Mouse (Mus musculus): Measurements from ENCODE around the gene Smyd4. TPM values are rescaled to one million over a fixed set of nuclear protein-coding genes. Genes with fewer than 3 reads are reported as not detected.

Gene Smyd4
- polyA plus RNA-seq, 1 experiment: 5.1 TPM

DNA sequence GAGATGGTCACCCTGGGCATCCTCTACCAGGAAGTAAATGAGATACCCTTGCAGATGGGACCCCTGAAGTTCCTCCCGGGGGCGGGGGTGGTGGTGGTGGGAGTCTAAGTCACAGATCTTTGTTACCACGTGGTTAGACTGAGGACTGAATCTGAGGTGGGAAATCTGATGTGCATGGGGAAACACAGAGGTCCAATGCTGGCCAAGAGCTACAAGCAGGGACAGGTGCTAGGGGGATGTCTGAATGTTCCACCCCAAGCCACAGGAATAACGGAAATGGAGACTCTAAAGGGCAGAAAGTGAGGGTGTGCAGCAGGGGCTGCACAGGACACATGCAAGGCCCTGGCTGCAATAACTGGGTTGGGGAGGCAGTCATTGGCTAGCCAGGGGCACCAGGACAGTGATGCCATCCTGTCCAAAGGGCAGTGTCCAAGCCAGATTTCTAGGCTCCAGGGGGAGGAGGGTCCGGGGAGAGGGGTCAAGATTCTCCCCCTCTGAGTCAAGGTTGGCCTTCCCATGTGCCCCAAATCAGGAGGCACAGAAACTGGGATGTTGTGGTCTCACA lies 72.7 kb downstream of the Smyd4 start:
- no peak for DNase-seq (ENCODE audit: low read depth)

DNA sequence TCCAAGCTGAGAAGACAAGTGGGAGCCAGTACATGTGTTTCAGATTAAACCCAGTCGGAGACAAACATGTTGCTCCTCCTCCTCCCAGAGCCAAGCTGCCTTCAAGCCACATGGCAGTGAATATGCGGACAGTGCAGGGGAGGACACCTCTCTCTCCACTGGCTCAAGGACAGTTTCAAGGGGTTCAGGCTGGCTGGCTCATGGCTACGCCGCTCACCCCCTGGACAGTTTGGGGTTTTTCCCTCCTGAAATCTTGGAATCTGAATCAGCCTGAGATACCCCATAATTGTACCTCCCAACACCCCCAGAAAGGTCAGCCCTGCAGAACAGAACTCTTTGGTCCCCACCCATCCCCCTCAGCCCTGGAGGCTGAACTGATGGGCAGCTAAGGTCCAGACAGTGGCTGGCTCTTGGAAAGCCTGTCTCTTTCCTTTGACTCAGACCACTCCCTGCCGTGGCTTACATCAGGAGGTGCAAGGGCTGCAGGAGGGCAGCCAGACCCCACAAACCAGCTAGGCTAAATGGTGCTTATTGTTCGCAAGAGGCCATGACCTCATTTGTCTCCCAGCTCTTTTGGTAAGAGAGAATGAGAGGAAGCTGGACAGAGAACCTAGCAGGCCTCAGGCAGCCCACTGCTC lies 73.3 kb downstream of the Smyd4 start:
- no peak for DNase-seq (ENCODE audit: low read depth)

DNA sequence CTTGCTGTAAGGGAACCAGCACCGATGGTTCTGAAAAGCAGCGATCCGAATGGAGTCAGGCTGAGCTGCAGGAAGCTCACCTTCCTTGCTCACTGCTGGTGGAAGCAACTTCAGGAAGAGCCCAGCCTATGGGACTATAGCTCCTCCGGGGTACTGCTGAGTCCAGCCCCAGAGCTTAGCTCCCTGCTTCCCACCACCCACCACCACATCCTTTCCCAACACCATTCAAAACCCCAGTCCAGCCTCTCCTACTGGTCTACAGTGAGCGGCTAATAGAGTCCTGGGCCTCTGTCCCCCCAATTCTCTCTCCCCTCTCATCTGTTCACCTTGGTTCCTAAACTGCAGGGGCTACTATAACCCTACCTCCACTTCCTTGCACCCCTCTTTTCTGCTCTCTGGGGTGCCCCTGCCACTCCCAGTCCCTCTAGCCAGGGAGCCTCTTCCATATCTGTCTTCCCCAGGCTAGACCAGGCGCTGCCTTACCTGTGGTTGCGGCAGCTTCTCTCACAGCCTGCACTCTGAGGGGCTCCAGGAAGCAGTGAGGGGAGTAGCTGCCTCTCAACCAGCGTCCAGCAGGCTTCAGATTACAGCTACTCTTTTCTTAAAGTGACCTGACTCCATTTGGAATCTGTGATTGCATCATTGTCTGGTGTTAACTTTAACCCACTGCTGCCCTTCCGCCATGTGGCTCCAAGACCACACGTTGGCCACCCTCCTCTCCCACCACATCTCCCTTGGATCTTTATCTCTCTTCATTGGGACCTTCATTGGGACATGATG lies 74.0 kb downstream of the Smyd4 start, which contains the start of gene Serpinf1:
Gene Serpinf1 (minus strand): TSS at position 689 of the 780 bp plus-strand sequence.
- no peak for DNase-seq (ENCODE audit: low read depth)

DNA sequence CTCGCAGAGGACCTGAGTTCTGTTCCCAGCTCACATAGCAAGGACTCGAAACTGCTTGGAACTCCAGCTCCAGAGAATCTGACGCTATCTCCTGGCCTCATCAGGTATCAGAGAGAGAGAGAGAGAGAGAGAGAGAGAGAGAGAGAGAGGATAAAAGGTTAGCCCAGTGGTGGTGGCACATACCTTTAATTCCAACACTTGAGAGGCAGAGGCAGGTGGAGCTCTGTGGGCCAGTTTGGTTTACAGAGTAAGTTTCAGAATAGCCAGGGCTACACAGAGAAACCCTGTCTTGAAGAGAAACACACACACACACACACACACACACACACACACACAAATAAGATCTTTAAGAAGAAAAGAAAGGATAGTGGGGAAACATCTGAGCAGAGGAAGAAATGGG lies 74.9 kb downstream of the Smyd4 start:
- DNase-seq (ENCODE audit: low read depth): no peak

DNA sequence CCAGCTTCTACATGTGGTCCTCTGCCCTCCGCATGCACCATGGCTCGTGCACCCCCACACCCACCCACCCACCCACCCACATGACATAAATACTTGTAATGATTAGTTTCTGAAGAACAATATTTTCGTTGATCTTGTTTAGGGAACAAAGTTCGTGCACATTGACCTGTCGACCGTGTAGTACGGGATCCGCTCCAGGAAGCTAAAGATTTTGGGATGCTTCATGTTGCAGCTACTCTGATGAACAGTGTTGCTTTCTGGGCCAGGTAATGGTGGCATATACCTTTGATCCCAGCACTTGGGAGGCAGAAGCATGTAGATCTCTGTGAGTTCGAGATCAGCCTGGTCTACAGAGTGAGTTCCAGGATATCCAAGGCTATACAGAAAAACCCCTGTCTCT lies 75.8 kb downstream of the Smyd4 start:
- no peak for DNase-seq (ENCODE audit: low read depth)

DNA sequence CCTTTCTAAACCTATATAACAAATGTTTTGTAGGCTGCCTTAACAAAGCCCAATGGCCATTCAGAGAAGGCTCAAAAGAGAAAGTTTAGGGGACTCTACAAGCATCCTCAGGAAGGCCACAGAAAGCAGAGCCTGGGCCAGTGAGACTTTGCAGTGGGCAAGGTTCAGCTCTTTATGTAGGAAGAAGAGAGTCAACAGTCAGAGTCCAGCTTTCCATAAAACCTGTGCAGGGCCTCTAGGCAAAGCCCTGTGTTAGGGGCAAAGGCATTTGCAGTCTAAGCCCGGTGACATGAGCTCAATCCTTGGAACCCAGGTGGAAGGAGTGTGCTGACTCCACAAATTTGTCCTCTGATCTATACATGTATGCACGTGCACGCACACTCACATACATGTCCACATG lies 76.2 kb downstream of the Smyd4 start:
- DNase-seq (ENCODE audit: low read depth): no peak

DNA sequence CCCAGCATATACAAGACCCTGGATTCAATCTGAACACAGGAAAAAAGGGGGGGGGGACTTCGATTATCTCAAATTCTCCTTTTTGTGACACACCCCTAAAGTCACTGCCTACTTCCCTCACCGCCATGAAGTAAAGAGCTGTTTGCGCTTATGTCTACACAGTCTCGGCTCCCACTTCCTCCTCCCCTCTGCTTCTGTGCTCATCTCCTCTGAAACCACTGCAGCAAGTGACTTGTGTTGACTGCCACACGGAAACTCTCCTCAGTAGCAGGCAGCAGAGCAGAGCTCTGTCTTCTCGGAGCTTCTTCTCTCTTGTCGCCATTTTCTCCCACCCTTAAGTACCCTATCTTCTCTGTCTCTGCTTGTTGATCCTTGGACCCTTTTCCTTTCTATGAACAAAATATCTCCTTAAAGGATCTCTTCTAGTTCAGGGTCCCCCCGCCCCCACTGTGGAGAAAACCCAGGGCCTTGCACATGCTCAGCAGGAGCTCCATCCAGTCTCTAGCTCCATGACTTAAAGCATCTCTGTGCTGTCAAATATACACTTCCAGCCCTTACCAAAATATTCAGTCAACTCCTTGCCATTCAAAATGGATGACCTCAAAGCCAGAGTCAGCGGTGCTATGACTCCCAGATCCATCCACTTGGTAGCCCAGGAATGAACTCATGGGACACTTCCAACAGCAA lies 80.9 kb downstream of the Smyd4 start:
- no peak for DNase-seq (ENCODE audit: low read depth)

DNA sequence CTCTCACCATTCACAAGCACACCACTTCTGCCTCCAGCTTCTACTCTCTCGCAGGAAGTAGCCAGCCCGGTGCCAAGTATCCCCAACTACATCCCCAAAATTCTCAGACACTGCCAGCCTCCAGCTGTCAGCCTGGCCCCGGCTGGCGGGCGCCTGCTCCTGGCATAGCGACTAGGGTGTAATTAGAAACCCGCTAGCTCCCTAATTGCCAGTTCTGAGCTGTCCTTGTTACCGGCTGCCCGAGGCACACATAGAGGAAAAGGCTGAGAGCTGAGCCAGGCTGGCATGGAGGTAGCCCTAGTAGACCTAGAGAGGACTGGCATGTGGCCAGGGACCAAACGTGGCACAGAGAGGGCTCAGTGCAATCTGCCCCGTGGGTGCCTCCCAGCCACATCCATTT lies 83.1 kb downstream of the Smyd4 start:
- no peak for DNase-seq (ENCODE audit: low read depth)

DNA sequence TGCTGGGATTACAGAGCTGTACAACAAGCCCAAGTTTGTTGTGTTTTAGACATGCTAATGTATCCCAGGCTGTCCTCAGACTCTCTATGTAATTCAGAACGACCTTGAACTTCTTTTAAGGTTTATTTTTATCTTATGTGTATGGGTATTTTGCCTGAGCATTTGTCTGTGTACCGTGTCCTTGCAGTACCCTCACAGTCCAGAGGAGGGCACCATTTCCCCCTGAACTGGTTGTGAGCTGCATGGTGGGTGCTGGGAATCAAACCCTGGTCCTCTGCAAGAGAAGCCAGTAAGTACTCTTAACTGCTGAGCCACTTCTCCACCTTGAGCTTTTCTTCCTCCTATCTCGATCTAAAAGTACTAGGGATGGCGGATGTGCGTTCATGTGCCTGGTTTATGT lies 85.9 kb downstream of the Smyd4 start:
- no peak for DNase-seq (ENCODE audit: low read depth)

DNA sequence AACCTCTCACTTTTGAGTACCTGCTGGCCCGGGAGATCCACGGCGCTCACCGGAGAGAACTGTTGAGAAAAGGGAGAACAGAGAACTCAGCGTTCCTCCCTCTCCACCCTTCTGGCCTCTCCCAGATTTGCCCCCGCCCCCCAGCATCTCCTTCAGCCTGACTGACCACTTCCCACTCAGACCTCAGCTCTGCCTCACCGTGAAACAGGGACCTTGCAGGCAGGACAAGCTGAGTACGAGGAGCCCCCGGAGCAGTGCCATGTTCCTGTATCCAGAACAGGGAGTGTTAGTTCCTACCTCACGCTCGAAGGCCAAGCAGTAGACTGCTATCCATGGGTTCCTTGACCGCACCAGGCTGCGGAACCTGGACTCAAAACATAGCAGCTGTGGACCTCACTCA lies 90.0 kb downstream of the Smyd4 start:
- DNase-seq (ENCODE audit: low read depth): no peak

DNA sequence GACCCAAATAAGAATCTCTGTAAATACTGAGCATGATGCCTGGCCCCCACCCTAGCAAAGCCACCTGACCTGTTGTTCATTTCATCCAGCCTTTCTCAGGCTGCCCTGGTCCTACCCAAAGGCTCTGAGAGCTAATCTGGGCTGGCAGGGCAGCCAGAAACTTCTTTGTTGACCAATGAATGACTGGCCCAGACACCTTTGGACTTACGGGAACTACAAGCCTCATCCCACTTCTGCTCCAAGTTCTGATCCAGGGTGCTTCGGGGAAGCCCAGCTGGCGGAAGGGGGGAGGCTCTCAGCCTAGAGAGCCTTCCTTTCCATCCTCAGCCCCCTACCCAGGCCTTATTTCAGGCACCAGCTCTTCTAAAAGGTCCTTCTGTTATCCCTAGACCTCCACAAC lies 90.6 kb downstream of the Smyd4 start:
- no peak for DNase-seq (ENCODE audit: low read depth)

DNA sequence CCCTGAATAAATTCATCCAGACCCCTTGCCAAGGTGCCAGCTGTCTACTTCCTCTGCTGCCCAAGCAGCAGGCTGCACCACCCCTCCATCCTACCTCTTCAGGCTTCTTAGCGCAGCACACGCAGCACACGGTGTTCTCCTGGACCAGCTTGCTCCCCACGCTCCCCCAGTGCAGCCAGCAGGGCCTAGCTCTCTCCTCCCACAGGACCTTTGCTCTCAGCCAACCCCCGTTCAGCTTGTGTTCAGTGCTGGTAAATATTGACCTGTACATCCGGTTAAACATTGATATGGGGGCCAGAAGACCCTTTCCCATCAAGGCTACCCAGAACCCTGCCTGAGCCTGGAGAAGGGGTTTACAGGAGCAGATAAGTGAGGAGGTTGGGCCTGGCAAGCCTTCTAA lies 91.1 kb downstream of the Smyd4 start, which contains the start of gene Serpinf2:
Gene Serpinf2 (minus strand): TSS at position 229 of the 400 bp plus-strand sequence.
- no peak for DNase-seq (ENCODE audit: low read depth)

DNA sequence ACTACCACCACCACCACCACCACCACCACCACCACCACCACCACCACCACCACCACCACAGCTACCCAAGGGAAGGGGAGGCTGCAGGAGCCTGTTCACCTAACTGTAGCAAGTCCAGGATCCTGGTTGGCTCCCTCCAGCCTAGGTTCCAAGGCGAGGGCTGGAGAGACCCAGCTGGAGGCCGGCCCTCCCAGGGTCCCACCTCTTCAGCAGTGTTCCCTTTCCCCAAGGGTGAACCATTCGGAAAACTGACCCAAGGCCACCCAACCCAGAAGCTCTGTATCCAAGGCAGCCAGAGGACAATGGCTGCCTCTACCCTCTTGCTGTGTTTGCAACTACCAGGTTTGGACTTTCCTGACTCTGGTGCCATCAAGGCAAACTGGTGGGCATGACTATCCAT lies 91.7 kb downstream of the Smyd4 start:
- no peak for DNase-seq (ENCODE audit: low read depth)

DNA sequence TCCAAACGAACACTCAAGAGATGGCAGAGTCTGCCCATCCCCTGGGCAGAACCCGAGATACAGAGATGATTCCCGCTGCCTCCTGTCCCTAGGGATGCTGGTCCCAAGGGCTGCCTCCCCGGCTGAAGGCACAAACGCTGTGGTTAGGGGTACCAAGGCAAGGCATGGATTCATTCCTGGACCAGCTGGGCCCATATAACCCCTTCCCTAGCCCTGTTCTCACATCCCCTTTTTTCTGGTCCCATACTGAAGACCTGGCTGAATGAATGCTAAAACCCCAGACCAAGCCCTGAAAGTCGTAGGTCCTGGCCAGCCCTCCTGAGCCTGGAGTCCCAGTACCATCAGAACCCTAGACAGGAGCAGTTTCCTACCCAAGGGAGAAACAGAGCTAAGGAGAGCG lies 92.8 kb downstream of the Smyd4 start:
- no peak for DNase-seq (ENCODE audit: low read depth)

DNA sequence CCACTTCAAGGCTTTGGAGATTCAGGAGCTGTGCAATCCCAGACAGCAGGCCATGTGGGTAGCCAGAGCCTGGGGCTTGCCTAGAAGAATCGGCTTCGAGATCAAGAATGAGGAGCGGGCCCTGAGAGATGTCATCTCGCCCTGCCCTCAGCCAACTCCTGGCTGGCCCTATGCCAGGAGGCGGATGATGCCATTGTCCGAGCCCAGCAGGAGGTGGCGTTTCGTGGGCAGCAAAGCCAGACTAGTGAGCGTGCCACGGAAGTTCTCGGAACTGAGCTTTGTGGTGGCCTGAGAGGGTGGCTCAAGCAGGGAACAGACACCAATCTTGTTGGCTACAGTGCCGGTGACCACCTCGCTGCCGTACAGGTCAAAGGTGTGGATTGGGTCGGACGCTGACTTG lies 93.4 kb downstream of the Smyd4 start:
- DNase-seq (ENCODE audit: low read depth): no peak

DNA sequence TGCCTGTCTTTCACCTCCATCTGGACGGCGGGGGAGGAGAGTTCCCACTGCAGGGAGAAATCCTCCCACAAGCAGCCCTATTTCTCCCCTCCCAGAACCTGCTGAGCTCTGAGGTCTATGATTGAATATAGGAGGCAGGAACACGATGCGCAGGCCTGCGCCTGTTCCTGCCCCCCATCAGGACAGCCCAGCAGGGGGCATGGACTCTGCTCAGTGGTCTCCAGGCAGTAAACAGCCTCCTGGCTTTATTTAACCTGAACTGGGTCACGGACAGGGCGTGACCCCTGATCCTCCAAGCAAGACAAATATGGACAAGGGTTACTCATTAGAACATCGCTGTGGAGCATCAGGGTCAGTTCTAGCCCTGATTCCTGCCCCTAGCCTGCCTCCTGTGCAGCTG lies 95.5 kb downstream of the Smyd4 start:
- DNase-seq (ENCODE audit: low read depth): no peak

DNA sequence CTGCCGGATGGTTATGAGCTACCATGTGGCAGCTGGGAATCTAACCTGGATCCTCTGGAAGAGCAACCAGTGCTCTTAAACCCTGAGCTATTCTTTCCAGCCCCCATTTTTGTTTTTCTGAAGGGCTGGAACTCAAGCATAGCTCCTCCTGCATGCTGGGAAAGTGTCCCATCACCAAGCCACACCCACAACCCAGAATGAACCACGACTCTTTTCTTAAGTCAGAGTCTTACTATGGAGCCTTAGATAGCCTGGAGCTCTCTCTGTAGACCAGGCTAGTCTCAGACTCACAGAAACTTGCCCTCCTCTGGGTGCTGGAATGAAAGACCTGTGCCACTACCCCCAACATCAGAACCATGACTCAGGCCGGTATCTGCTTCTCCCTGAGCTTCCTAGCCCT lies 100.3 kb downstream of the Smyd4 start:
- DNase-seq (ENCODE audit: low read depth): no peak

DNA sequence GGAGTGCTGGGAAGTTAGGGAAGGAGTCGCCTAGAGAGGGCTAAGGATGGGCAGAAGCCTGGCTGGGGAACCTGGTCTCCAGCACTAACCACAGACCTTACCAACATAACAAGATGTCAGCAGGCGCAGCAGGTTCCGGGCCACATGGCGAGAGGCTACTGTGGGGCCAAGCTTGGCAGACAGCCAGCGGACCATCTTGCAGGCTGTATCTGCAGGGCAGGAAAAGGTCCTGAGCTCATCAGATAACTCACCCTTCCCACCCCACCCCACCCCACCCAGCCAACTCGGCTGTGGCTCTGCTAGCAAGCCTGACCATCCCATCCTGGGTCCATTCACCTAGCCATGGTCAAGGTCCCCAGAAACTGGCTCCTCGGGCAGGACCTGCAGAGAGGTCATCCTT lies 101.5 kb downstream of the Smyd4 start:
- DNase-seq (ENCODE audit: low read depth): no peak

DNA sequence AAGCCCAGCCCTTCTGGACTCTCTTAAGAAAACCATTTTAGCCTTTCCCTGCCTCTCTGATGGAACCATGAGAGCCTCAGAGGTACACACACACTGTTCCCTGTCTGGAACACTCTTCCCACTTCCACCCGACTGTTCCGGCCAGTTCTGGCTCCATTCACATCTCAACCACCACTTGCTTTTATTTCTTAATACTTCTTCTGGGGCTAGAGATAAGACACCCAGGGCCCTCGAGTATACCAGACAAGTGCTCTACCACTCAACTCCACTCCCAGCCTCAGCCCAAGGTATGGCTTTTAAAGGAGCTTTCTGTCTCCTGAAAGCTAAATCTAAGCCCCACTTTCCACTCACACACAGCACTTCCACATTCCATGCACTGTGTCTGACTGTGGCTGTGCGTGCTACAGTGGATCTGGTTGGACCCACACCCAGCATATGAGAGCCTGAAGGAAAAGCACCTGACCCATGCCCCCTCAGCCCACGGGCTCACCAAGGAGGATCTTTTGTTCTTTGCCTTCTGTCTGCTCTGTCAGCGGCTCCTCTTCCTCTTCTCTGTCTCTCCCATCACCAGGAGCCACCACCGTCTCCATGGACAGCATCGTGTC lies 102.2 kb downstream of the Smyd4 start:
- DNase-seq (ENCODE audit: low read depth): no peak

DNA sequence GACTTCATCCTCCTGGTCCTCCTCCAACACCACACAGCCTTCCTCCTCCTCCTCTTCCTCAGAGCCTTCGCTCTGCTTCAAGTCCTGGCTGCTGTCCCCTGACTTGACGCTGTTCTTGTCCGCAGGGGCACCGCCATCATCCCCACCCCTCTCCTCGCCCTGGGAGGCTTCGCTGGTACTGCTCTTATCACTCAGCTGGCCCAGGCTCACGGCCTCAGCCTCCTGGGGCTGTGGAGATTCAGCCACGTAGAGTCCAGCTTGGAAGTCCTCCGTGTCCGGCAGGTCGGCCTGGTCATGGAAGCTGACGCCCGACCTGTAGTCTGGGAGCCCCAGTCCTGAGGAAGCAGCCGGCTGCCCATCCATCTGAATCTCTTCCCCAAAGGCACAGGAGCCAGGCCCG lies 102.7 kb downstream of the Smyd4 start:
- DNase-seq (ENCODE audit: low read depth): no peak

DNA sequence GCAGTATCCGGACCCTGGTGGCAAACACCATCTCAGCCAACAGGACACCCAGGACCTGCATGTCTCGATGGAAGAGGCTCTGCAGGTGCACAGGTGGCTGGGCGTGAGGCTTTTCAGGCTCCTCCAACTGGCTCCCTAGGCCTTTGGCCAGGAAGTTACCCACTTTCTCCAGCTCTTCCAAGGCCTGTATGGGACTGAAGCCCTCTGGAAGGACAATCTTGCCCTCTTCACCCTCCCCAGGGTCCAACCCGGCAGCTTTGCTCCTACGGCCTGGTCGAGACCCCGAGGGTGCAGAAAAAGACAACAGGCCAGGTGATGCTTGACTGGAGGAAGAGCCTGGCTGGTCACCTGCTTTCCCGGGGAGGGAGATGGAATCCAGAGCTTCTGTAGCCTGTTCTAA lies 103.8 kb downstream of the Smyd4 start:
- DNase-seq (ENCODE audit: low read depth): no peak

All from gonadal fat pad, adult 2 months (tissue).